Mouse (Mus musculus) hindbrain, embryonic 11.5 days (tissue): ENCODE measurements around the gene Sertad4. TPM values are rescaled to one million over a fixed set of nuclear protein-coding genes. Genes with fewer than 3 reads are reported as not detected.

Source experiments
- ATAC-seq: fragments of 200-750 bp; cut with Nextera tagmentation; 2 replicates; pipeline ENCODE4 v1.8.0; 2017; ENCODE audit warnings: mild to moderate bottlenecking, moderate TSS enrichment, moderate library complexity; ENCODE audit not compliant: low FRiP score
- DNase-seq: peaks from one replicate; pipeline ENCODE4 v3.0.0-alpha.2; 2015; ENCODE audit warnings: low spot score
- H3K27ac ChIP-seq: fragments of 300-500 bp; sonication (generic); 2 replicates; pipeline ENCODE4 v1.5.1; 2014; ENCODE audit warnings: mild to moderate bottlenecking, low read depth, low read length
- H3K27me3 ChIP-seq: fragments of 300-500 bp; sonication (generic); 2 replicates; pipeline ENCODE4 v1.6.1; 2014; ENCODE audit warnings: mild to moderate bottlenecking, low read length, moderate library complexity, mixed read lengths; ENCODE audit not compliant: control insufficient read depth, insufficient read depth
- H3K36me3 ChIP-seq: fragments of 300-500 bp; sonication (generic); 2 replicates; pipeline ENCODE4 v1.6.1; 2014; ENCODE audit warnings: mild to moderate bottlenecking, low read length, moderate library complexity, mixed read lengths; ENCODE audit not compliant: control insufficient read depth, insufficient read depth
- H3K4me1 ChIP-seq: fragments of 300-500 bp; sonication (generic); replicated peaks from 2 replicates; pipeline ENCODE4 v1.6.1; 2014; ENCODE audit warnings: low read length, mixed read lengths; ENCODE audit not compliant: control insufficient read depth, insufficient read depth
- H3K4me2 ChIP-seq: fragments of 300-500 bp; sonication (generic); replicated peaks from 2 replicates; pipeline ENCODE4 v1.6.1; 2014; ENCODE audit warnings: mild to moderate bottlenecking, low read depth, low read length
- H3K4me3 ChIP-seq: fragments of 300-500 bp; sonication (generic); 2 replicates; pipeline ENCODE4 v1.5.1; 2014; ENCODE audit warnings: low read depth, low read length
- H3K9ac ChIP-seq: fragments of 300-500 bp; sonication (generic); 2 replicates; pipeline ENCODE4 v1.6.1; 2014; ENCODE audit warnings: low read depth, low read length
- H3K9me3 ChIP-seq: fragments of 300-500 bp; sonication (generic); 2 replicates; pipeline ENCODE4 v1.6.1; 2016; ENCODE audit warnings: low read length; ENCODE audit not compliant: control insufficient read depth
- WGBS: fragments of 180-500 bp; shearing (Covaris S2); extraction: QIAGEN DNeasy Blood & Tissue Kit; methylation state at CpG from one replicate; pipeline ENCODE4 v1.1.7; 2014; 5-methylcytosine and 5-hydroxymethylcytosine counted together
- polyA plus RNA-seq: library from polyadenylated mRNA; unstranded; fragments of >200 nt; fragmentation: Nextera tagmentation; extraction: Ambion mirVana; gene quantifications from 2 replicates; pipeline ENCODE4 v1.2.1, GENCODE M21; 2014

The Sertad4 gene
- polyA plus RNA-seq, 1 experiment from 2014 or later, result 21.3 TPM

DNA sequence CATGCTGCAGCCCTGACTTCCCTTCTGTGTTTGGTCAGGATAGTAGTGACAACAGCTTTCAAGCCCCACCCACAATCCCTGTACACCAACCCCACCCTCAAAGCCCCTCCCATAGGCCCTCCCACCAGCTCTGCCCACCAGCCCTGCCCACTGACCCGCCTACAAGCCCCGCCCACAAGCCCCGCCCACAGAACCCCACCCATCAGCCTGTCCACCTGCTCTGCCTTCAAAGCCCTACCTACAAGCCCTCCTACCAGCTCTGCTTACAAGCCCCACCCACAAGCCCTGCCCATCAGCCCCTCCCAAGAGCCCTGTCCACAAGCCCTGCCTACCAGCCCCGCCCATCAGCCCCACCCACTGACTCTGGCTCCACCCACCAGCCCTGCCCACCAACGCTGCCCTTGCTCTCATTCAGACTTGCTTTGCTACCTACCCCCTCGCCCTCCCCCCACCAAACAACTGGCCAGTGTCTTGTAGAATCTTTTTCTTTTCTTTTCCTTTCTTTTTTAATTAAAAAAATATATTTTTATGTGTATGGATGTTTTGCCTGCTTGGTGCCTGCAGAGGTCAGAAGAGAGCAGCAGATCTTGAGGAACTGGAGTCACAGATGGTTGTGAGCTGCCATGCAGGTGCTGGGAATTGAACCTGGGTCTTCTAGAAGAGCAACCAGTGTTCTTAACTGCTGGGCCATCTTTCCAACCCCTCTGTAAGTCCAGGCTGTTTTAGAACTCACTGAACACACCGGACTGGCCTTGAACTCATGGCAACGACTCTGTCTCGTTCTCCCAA lies 60.4 kb downstream of the Sertad4 start:
- WGBS, result 69% methylated on average over 8 of the region's 9 CpGs
- H3K4me2 ChIP-seq, result no peak overlapping the region
- no peaks in the 10 kb centered on the region for H3K36me3 ChIP-seq
- no peaks in the 10 kb centered on the region for H3K9me3 ChIP-seq
- 0 out of 2 replicates have a peak, but pooled peaks cover 2% of the 10 kb centered on the region for H3K4me1 ChIP-seq
- no peak for DNase-seq
- no peaks in the 10 kb centered on the region for H3K27me3 ChIP-seq
- H3K4me3 ChIP-seq, result no peak overlapping the region
- no peak overlapping the region for H3K27ac ChIP-seq
- no peak overlapping the region for H3K9ac ChIP-seq
- ATAC-seq, result no peak

Other genes with a start within 250 kb of the Sertad4 start
- gene Hhat, start 84.5 kb downstream of the Sertad4 start, polyA plus RNA-seq, result 5.5 and 8.0 TPM in 2 replicates
- gene Syt14, start 180.0 kb upstream of the Sertad4 start, polyA plus RNA-seq, result 7.4 and 8.7 TPM in 2 replicates